Mouse (Mus musculus) Muller cell, postnatal 12 days (primary cell): ENCODE data around the gene Tacc2.
"Not testable (repeated sequence)": the region's sequence is repeated elsewhere in the genome, so short reads cannot be mapped to it uniquely, and the experiment has no call there.

Experiments
- DNase-seq: peaks from one replicate; pipeline ENCODE4 v3.0.0-alpha.2; 2015; ENCODE audit errors: inconsistent ontology term

Gene Tacc2

GRCm38 (mm10) chr7:130650621-130651020, 73.4 kb downstream of the Tacc2 start:
- DNase-seq, result no peak

GRCm38 (mm10) chr7:130653036-130653555, 75.9 kb downstream of the Tacc2 start:
- no peak for DNase-seq

- no peak for DNase-seq
Observed at GRCm38 (mm10) chr7:130654562-130654961, 77.3 kb downstream of the Tacc2 start.

GRCm38 (mm10) chr7:130656965-130657364, 79.7 kb downstream of the Tacc2 start:
- no peak for DNase-seq

- no peak for DNase-seq
Observed at GRCm38 (mm10) chr7:130657751-130658150, 80.5 kb downstream of the Tacc2 start.

- no peak for DNase-seq
Observed at GRCm38 (mm10) chr7:130659129-130659528, 81.9 kb downstream of the Tacc2 start.

- DNase-seq, result no peak
Observed at GRCm38 (mm10) chr7:130662250-130662649, 85.0 kb downstream of the Tacc2 start.

- DNase-seq, result no peak
Observed at GRCm38 (mm10) chr7:130662869-130663268, 85.6 kb downstream of the Tacc2 start.

GRCm38 (mm10) chr7:130664037-130664436, 86.8 kb downstream of the Tacc2 start:
- no peak for DNase-seq

- no peak for DNase-seq
Observed at GRCm38 (mm10) chr7:130664629-130665028, 87.4 kb downstream of the Tacc2 start.

GRCm38 (mm10) chr7:130665358-130665757, 88.1 kb downstream of the Tacc2 start:
- no peak for DNase-seq

GRCm38 (mm10) chr7:130668013-130668412, 90.8 kb downstream of the Tacc2 start:
- not testable (repeated sequence) for DNase-seq

GRCm38 (mm10) chr7:130668729-130669281, 91.6 kb downstream of the Tacc2 start:
- DNase-seq, result no peak

GRCm38 (mm10) chr7:130669370-130669881, 92.2 kb downstream of the Tacc2 start:
- peak; percentile 45 for DNase-seq

- no peak for DNase-seq
Observed at GRCm38 (mm10) chr7:130670358-130670757, 93.1 kb downstream of the Tacc2 start.

- DNase-seq, result peak; percentile 88
Observed at GRCm38 (mm10) chr7:130671301-130671700, 94.1 kb downstream of the Tacc2 start.

GRCm38 (mm10) chr7:130673169-130674033, 96.2 kb downstream of the Tacc2 start:
- peak; percentile 84 for DNase-seq

- DNase-seq, result peak; percentile 32
Observed at GRCm38 (mm10) chr7:130674526-130674925, 97.3 kb downstream of the Tacc2 start.

GRCm38 (mm10) chr7:130676885-130677540, 99.8 kb downstream of the Tacc2 start:
- no peak for DNase-seq

GRCm38 (mm10) chr7:130677541-130678274, 100.5 kb downstream of the Tacc2 start:
- DNase-seq, result peak; percentile 73

- DNase-seq, result no peak
Observed at GRCm38 (mm10) chr7:130678414-130678813, 101.2 kb downstream of the Tacc2 start.
